Mouse (Mus musculus) left cerebral cortex, adult 6 months (tissue): ENCODE measurements around the gene Lcat. TPM values are rescaled to one million over a fixed set of nuclear protein-coding genes. Genes with fewer than 3 reads are reported as not detected.

ENCODE experiments used
- long read RNA-seq, 2 experiments: library from polyadenylated mRNA; unstranded; transcript quantifications; one replicate each; pipeline ENCODE4 v2.0.0; 2019 to 2020
- polyA plus RNA-seq: library from polyadenylated mRNA; unstranded; fragments of <200 nt; fragmentation: Nextera tagmentation; gene quantifications from 2 replicates; pipeline ENCODE4 v1.2.3, GENCODE M21; 2021

Gene Lcat
- 23.8 and 26.1 TPM in 2 replicates for polyA plus RNA-seq
- long read RNA-seq, experiment 1, transcript Lcat-201 (6 exons, 1,342 nt): major isoform, 36 of 44 reads
- long read RNA-seq, experiment 1, partial matches to known transcripts: 2 of 44 reads
- long read RNA-seq, experiment 1, other reads (novel, unspliced or antisense): 6 of 44 reads
- long read RNA-seq, experiment 2, transcript Lcat-201 (6 exons, 1,342 nt): major isoform, 26 of 33 reads
- long read RNA-seq, experiment 2, partial matches to known transcripts: 3 of 33 reads
- long read RNA-seq, experiment 2, other reads (novel, unspliced or antisense): 4 of 33 reads

GRCm38 (mm10) chr8:105943321-105943739 lies at the start of gene Lcat:
Lcat (minus strand) TSS chr8:105943382.

GRCm38 (mm10) chr8:105990856-105991387 lies 47.7 kb upstream of the Lcat start, which contains the start of gene Dus2:
Dus2 (plus strand) TSS chr8:105991337.

GRCm38 (mm10) chr8:105979325-105979724 lies 36.1 kb upstream of the Lcat start, which contains the start of gene Dpep3:
Dpep3 (minus strand) TSS chr8:105979429.

GRCm38 (mm10) chr8:105965905-105966341 lies 22.7 kb upstream of the Lcat start, which contains the start of gene Slc12a4:
Slc12a4 (minus strand) TSS chr8:105966097.

GRCm38 (mm10) chr8:105938306-105938669 lies 4.9 kb downstream of the Lcat start, which contains the start of gene Psmb10:
Psmb10 (minus strand) TSS chr8:105938444.

GRCm38 (mm10) chr8:105933762-105934161 lies 9.4 kb downstream of the Lcat start, which contains the start of gene Ctrl:
Ctrl (minus strand) TSS chr8:105933862.

GRCm38 (mm10) chr8:105900180-105900940 lies 42.8 kb downstream of the Lcat start, which contains the start of gene Pskh1:
Pskh1 (plus strand) TSS chr8:105900441.

GRCm38 (mm10) chr8:105893339-105893738 lies 49.8 kb downstream of the Lcat start, which contains the start of gene Nrn1l:
Nrn1l (plus strand) TSS chr8:105893567.

Other genes starting within 250 kb of the Lcat start
- 40.9 and 44.4 TPM in 2 replicates for gene Acd, start 242.3 kb downstream of the Lcat start, polyA plus RNA-seq
- 77.9 and 82.1 TPM in 2 replicates for gene Pard6a, start 242.2 kb downstream of the Lcat start, polyA plus RNA-seq
- gene 4933405L10Rik, start 235.7 kb downstream of the Lcat start, polyA plus RNA-seq: 0.25 and 0.41 TPM in 2 replicates
- gene Enkd1, start 235.2 kb downstream of the Lcat start, polyA plus RNA-seq: 5.8 and 6.8 TPM in 2 replicates
- gene Gfod2, start 184.7 kb downstream of the Lcat start, polyA plus RNA-seq: 16.4 and 20.1 TPM in 2 replicates
- gene Ranbp10, start 116.0 kb downstream of the Lcat start, polyA plus RNA-seq: 2.8 and 3.3 TPM in 2 replicates
- 0.19 and 0.27 TPM in 2 replicates for gene Tsnaxip1, start 115.7 kb downstream of the Lcat start, polyA plus RNA-seq
- 13.4 and 14.0 TPM in 2 replicates for gene Cenpt, start 90.1 kb downstream of the Lcat start, polyA plus RNA-seq
- gene Thap11, start 88.2 kb downstream of the Lcat start, polyA plus RNA-seq: 44.9 and 47.4 TPM in 2 replicates
- gene Nutf2, start 82.8 kb downstream of the Lcat start, polyA plus RNA-seq: 139 and 147 TPM in 2 replicates
- 17.4 and 18.3 TPM in 2 replicates for gene Edc4, start 62.5 kb downstream of the Lcat start, polyA plus RNA-seq
- 9.9 and 13.7 TPM in 2 replicates for gene Nrn1l, start 49.8 kb downstream of the Lcat start, polyA plus RNA-seq
- 2.7 and 3.6 TPM in 2 replicates for gene Pskh1, start 42.9 kb downstream of the Lcat start, polyA plus RNA-seq
- gene Ctrl, start 9.5 kb downstream of the Lcat start, polyA plus RNA-seq: 0.21 and 0.23 TPM in 2 replicates
- 175 and 188 TPM in 2 replicates for gene Psmb10, start 4.9 kb downstream of the Lcat start, polyA plus RNA-seq
- gene Slc12a4, start 22.7 kb upstream of the Lcat start, polyA plus RNA-seq: 7.9 and 9.3 TPM in 2 replicates
- gene Dpep3, start 36.0 kb upstream of the Lcat start, polyA plus RNA-seq: not detected in 2 replicates
- 13.1 and 15.4 TPM in 2 replicates for gene Dus2, start 48.0 kb upstream of the Lcat start, polyA plus RNA-seq
- 0.16 TPM in 1 of 2 replicates, not detected in the other for gene Dpep2nb, start 62.6 kb upstream of the Lcat start, polyA plus RNA-seq
- gene Ddx28, start 68.5 kb upstream of the Lcat start, polyA plus RNA-seq: 13.1 and 17.4 TPM in 2 replicates
- gene Nfatc3, start 115.5 kb upstream of the Lcat start, polyA plus RNA-seq: 3.1 and 5.4 TPM in 2 replicates
- 0.05 TPM in 2 replicates for gene Esrp2, start 193.6 kb upstream of the Lcat start, polyA plus RNA-seq
- gene Pla2g15, start 207.0 kb upstream of the Lcat start, polyA plus RNA-seq: 8.3 and 10.1 TPM in 2 replicates
- 24.6 and 26.5 TPM in 2 replicates for gene Slc7a6, start 225.5 kb upstream of the Lcat start, polyA plus RNA-seq